9 mouse cellular contexts compared by ENCODE assay signal in genomic region chr7:143002679-143003078, GRCm38 (mm10). TPM values are rescaled to one million over a fixed set of nuclear protein-coding genes. Genes with fewer than 3 reads are reported as not detected.
DNase-seq lines count a peak whose midpoint lies in the region; ATAC-seq and TF ChIP-seq lines count a peak whose summit lies in the region.
"Had no signal": no experiment of that assay in that cellular context is flagged by ENCODE, and none has a peak within 500 bp of the region (broad histone marks: within the 10 kb centered on the region; RNA-seq: fewer than 3 reads in every experiment).

No protein-coding gene starts in this region.

- no peak overlapping the region for H3K9ac ChIP-seq in liver, embryonic 11.5 days (ENCODE audit: low read depth, low read length)

- TF ChIP-seq CTCF in Patski (IDR thresholded peaks at IDR 0.05): no peak

- no peak for ATAC-seq in liver, embryonic 11.5 days (replicated peaks; ENCODE audit: low FRiP score)
- ATAC-seq in Patski: peak; percentile 41
- peak; percentile 24 for ATAC-seq in megakaryocyte progenitor cell, adult 5-6 weeks (replicated peaks; ENCODE audit: poor library complexity)

- no peak overlapping the region for H3K4me3 ChIP-seq in liver, embryonic 11.5 days (ENCODE audit: low read depth, low read length)
- no peak overlapping the region for H3K4me3 ChIP-seq in midbrain, embryonic 10.5 days

- POLR2A ChIA-PET in Patski (lab: Charles Lee): no interaction called here

- no peak overlapping the region for H3K4me2 ChIP-seq in liver, embryonic 11.5 days

- in situ Hi-C loops in Patski (cut with MboI; ENCODE audit: low pct_unique_long_range_greater_than_20kb): loop anchor here (25.0 kb wide), 1 partner anchor 615 kb away; the partner anchor contains the start of genes Ctsd and Gm49369

- H3K27ac ChIP-seq in liver, embryonic 11.5 days (ENCODE audit: low read depth, low read length): no peak overlapping the region
- H3K27ac ChIP-seq in midbrain, embryonic 10.5 days (replicated peaks): no peak overlapping the region

- no peaks in the 10 kb centered on the region for H3K27me3 ChIP-seq in liver, embryonic 11.5 days (replicated peaks; ENCODE audit: control insufficient read depth, insufficient read depth, low read length)
- H3K27me3 ChIP-seq in Patski: no peaks in the 10 kb centered on the region
- no peaks in the 10 kb centered on the region for H3K27me3 ChIP-seq in midbrain, embryonic 10.5 days (ENCODE audit: low read depth, poor library complexity, severe bottlenecking)

- WGBS in liver, embryonic 11.5 days: 16% methylated on average over 3 of the region's 3 CpGs
- WGBS in midbrain, embryonic 10.5 days: 44% methylated on average over 3 of the region's 3 CpGs

- DNase-seq in liver: peak; percentile 85
- no peak for DNase-seq in liver, embryonic 11.5 days (ENCODE audit: low spot score)
- DNase-seq in Patski (ENCODE audit: low read depth, low spot score): no peak
- peak; percentile 37 for DNase-seq in embryo, embryonic 11 days
- no peak for DNase-seq in natural killer cell, adult 2 months (ENCODE audit: low spot score in 2 of 2)
- no peak for DNase-seq in midbrain, embryonic 10.5 days (ENCODE audit: low spot score)

- CTCF ChIA-PET in Patski (lab: Charles Lee): interaction anchor here (1.0 to 2.3 kb wide), 2 partner anchors 84 to 108 kb away, joined by 4 to 6 read pairs; no protein-coding TSS in a partner anchor

- H3K4me1 ChIP-seq in liver, embryonic 11.5 days (replicated peaks; ENCODE audit: control insufficient read depth, insufficient read depth, low read length): peaks cover 21% of the 10 kb centered on the region
- peaks cover 2% of the 10 kb centered on the region; the same call in 1 of the 2 replicates for H3K4me1 ChIP-seq in midbrain, embryonic 10.5 days

- no peaks in the 10 kb centered on the region for H3K9me3 ChIP-seq in liver, embryonic 11.5 days (ENCODE audit: control insufficient read depth, low read length)
- H3K9me3 ChIP-seq in midbrain, embryonic 10.5 days (replicated peaks): no peaks in the 10 kb centered on the region

- no peaks in the 10 kb centered on the region for H3K36me3 ChIP-seq in liver, embryonic 11.5 days (ENCODE audit: control insufficient read depth, insufficient read depth, low read length)
- no peaks in the 10 kb centered on the region for H3K36me3 ChIP-seq in midbrain, embryonic 10.5 days

RNA-seq across cellular contexts. Expression of gene Tspan32, which starts 2.2 kb away (rescaled TPM):
- 115 and 118 TPM in 2 replicates for polyA plus RNA-seq in liver, embryonic 11.5 days (2014; fragmentation: Nextera tagmentation; extraction: Ambion mirVana)
- 0.14 TPM for polyA plus RNA-seq in Patski (2021)
- total RNA-seq in megakaryocyte progenitor cell, adult 5-6 weeks (2015): 127 and 144 TPM in 2 replicates
- 98.1 and 105 TPM in 2 replicates for total RNA-seq in megakaryocyte progenitor cell, adult 5-6 weeks (2017)
- 4.7 and 6.0 TPM in 2 replicates for polyA plus RNA-seq in midbrain, embryonic 10.5 days (2016; fragmentation: Nextera tagmentation; extraction: Ambion mirVana)

RNA-seq across cellular contexts. Expression of gene Ascl2, which starts 33.6 kb away (rescaled TPM):
- 1.5 and 1.8 TPM in 2 replicates for polyA plus RNA-seq in liver, embryonic 11.5 days (2014; fragmentation: Nextera tagmentation; extraction: Ambion mirVana)
- polyA plus RNA-seq in Patski (2021): 0.08 TPM
- 0.67 and 1.0 TPM in 2 replicates for total RNA-seq in megakaryocyte progenitor cell, adult 5-6 weeks (2015)
- 0.68 TPM in 1 of 2 replicates, not detected in the other for total RNA-seq in megakaryocyte progenitor cell, adult 5-6 weeks (2017)
- polyA plus RNA-seq in midbrain, embryonic 10.5 days (2016; fragmentation: Nextera tagmentation; extraction: Ambion mirVana): 0.70 and 1.3 TPM in 2 replicates
- total RNA-seq: hematopoietic stem cell, adult 5-6 weeks; monocyte, adult 5-6 weeks had no signal

RNA-seq across cellular contexts. Expression of gene Cd81, which starts 49.9 kb away (rescaled TPM):
- 273 and 276 TPM in 2 replicates for polyA plus RNA-seq in liver, embryonic 11.5 days (2014; fragmentation: Nextera tagmentation; extraction: Ambion mirVana)
- 622 TPM for polyA plus RNA-seq in Patski (2021)
- 118 and 140 TPM in 2 replicates for total RNA-seq in megakaryocyte progenitor cell, adult 5-6 weeks (2015)
- 121 and 181 TPM in 2 replicates for total RNA-seq in megakaryocyte progenitor cell, adult 5-6 weeks (2017)
- polyA plus RNA-seq in midbrain, embryonic 10.5 days (2016; fragmentation: Nextera tagmentation; extraction: Ambion mirVana): 267 and 279 TPM in 2 replicates

Comparison
In these comparisons a context has a peak if more than half of its experiments do, and no peak if none do; other contexts are left out.
1. DNase-seq: peak in liver (single experiment) and embryo, embryonic 11 days (single experiment); none in liver, embryonic 11.5 days (single experiment), Patski (single experiment), natural killer cell, adult 2 months (0 of 2) and midbrain, embryonic 10.5 days (single experiment).
2. RNA of gene Tspan32, which starts 2.2 kb away (polyA plus RNA-seq): 115 to 118 TPM in liver, embryonic 11.5 days; 4.7 to 6.0 TPM in midbrain, embryonic 10.5 days and 0.14 TPM in Patski (single experiment); every median in the first group is over 10 times any median in the second.